Mouse (Mus musculus): ENCODE data around the gene Mical1.

- TF ChIP-seq EP300 (IDR thresholded peaks at IDR 0.05; ENCODE audit: insufficient read depth, low read depth, low read length): no peak
- TF ChIP-seq POLR2A (IDR thresholded peaks at IDR 0.05; ENCODE audit: insufficient read depth, low read depth, low read length): no peak
Observed at GRCm38 (mm10) chr10:41467325-41467724, 8.8 kb upstream of the Mical1 start.
